Mouse (Mus musculus) right cerebral cortex, postnatal 10 days (tissue): ENCODE data around the gene Prkce.
A peak's percentile ranks its signal among the peaks of the same experiment; 100 is the strongest.

Experiments
- DNase-seq, 2 experiments: peaks; one replicate each; pipeline ENCODE4 v3.0.0; 2021; ENCODE audit warnings: low spot score in 2 of 2

The Prkce gene

GRCm38 (mm10) chr17:86615592-86616291 lies 448.2 kb downstream of the Prkce start:
- DNase-seq: no peak

GRCm38 (mm10) chr17:86617570-86618237 lies 450.1 kb downstream of the Prkce start:
- DNase-seq: no peak

- peak in 1 of 2 experiments; percentile 35 for DNase-seq
These were observed 450.9 kb downstream of the Prkce start for GRCm38 (mm10) chr17:86618431-86618861.

- DNase-seq: no peak
These were observed 455.3 kb downstream of the Prkce start for GRCm38 (mm10) chr17:86622862-86623261.

GRCm38 (mm10) chr17:86626523-86626922 lies 458.9 kb downstream of the Prkce start:
- no peak for DNase-seq

- DNase-seq: no peak
These were observed 465.5 kb downstream of the Prkce start for GRCm38 (mm10) chr17:86633131-86633530.

GRCm38 (mm10) chr17:86637311-86637710 lies 469.7 kb downstream of the Prkce start:
- no peak for DNase-seq

GRCm38 (mm10) chr17:86639279-86639678 lies 471.7 kb downstream of the Prkce start:
- DNase-seq: no peak

- no peak for DNase-seq
These were observed 479.6 kb downstream of the Prkce start for GRCm38 (mm10) chr17:86647226-86647625.

- DNase-seq: no peak
These were observed 481.4 kb downstream of the Prkce start for GRCm38 (mm10) chr17:86648856-86649435.

- DNase-seq: no peak
These were observed 482.7 kb downstream of the Prkce start for GRCm38 (mm10) chr17:86650241-86650640.

GRCm38 (mm10) chr17:86651091-86651490 lies 483.5 kb downstream of the Prkce start:
- no peak for DNase-seq

- no peak for DNase-seq
These were observed 485.2 kb downstream of the Prkce start for GRCm38 (mm10) chr17:86652751-86653150.

- DNase-seq: no peak
These were observed 488.8 kb downstream of the Prkce start for GRCm38 (mm10) chr17:86656369-86656768.

GRCm38 (mm10) chr17:86662301-86662700 lies 494.7 kb downstream of the Prkce start:
- no peak for DNase-seq

- no peak for DNase-seq
These were observed 495.9 kb downstream of the Prkce start for GRCm38 (mm10) chr17:86663471-86663870.

- DNase-seq: no peak
These were observed 500.4 kb downstream of the Prkce start for GRCm38 (mm10) chr17:86667836-86668600.

GRCm38 (mm10) chr17:86669641-86670373 lies 502.2 kb downstream of the Prkce start:
- DNase-seq: no peak

- no peak for DNase-seq
These were observed 503.1 kb downstream of the Prkce start for GRCm38 (mm10) chr17:86670731-86671130.

- DNase-seq: no peak
These were observed 507.4 kb downstream of the Prkce start for GRCm38 (mm10) chr17:86674971-86675370.

GRCm38 (mm10) chr17:86676336-86676735 lies 508.8 kb downstream of the Prkce start:
- DNase-seq: no peak
